Mouse (Mus musculus) C2C12 (cell line): ENCODE data around the gene Nr3c2.

ENCODE experiments used
- CTCF ChIP-seq: IDR thresholded peaks from one replicate; pipeline ENCODE4 v1.5.1; 2011; ENCODE audit not compliant: control insufficient read depth, insufficient read depth, insufficient read length
- FOSL1 ChIP-seq: IDR thresholded peaks from one replicate; pipeline ENCODE4 v1.8.0; 2011; ENCODE audit warnings: mild to moderate bottlenecking, low read length; ENCODE audit not compliant: poor library complexity, insufficient read depth, severe bottlenecking
- MAX ChIP-seq: IDR thresholded peaks from one replicate; pipeline ENCODE4 v1.6.1; 2011; ENCODE audit warnings: mild to moderate bottlenecking, control low read depth
- MYOD1 ChIP-seq: IDR thresholded peaks from one replicate; pipeline ENCODE4 v1.6.1; 2011; ENCODE audit warnings: low read depth; ENCODE audit not compliant: control insufficient read depth, insufficient read length

DNA sequence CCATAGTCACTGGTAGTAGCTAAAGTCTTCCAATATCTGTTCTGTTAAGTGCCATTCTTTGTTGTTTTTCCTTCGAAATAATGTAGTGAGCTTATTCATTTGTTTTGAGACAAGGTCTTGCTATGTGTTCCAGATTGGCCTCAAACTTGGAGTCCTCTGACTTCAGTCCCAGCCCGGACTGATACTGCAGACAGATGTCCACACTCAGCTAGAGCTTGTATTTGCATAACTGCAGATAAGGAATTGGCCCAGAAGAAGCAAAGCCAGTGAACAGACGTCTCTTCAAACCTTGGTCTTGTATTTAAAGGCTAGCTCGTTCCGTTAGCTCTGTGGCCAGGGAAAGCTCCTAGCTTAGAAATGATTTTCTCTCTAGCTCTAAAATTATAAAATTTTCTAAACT is 223.1 kb downstream of the Nr3c2 start:
- TF ChIP-seq CTCF (no peak), MYOD1 (no peak), FOSL1 (no peak), MAX (no peak)
